Comparison of ENCODE assay signal across 8 mouse cellular contexts in genomic region chr3:127451070-127451469, GRCm38 (mm10). TPM values are rescaled to one million over a fixed set of nuclear protein-coding genes. Genes with fewer than 3 reads are reported as not detected.
DNase-seq lines count a peak whose midpoint lies in the region; ATAC-seq lines count a peak whose summit lies in the region.

No protein-coding gene starts in this region.

- no peaks in the 10 kb centered on the region for H3K36me3 ChIP-seq in forebrain, embryonic 11.5 days (ENCODE audit: control insufficient read depth, insufficient read depth, low read length)
- no peaks in the 10 kb centered on the region for H3K36me3 ChIP-seq in forebrain, embryonic 12.5 days (replicated peaks)
- H3K36me3 ChIP-seq in midbrain, embryonic 12.5 days, result no peaks in the 10 kb centered on the region
- H3K36me3 ChIP-seq in midbrain, embryonic 16.5 days (ENCODE audit: control insufficient read depth, insufficient read depth, low read length), result no peaks in the 10 kb centered on the region
- no peaks in the 10 kb centered on the region for H3K36me3 ChIP-seq in embryonic facial prominence, embryonic 11.5 days (replicated peaks; ENCODE audit: control insufficient read depth, insufficient read depth, low read depth, low read length)
- H3K36me3 ChIP-seq in splenic B cell, adult 2 months (ENCODE audit: control insufficient read depth, insufficient read depth, low read length, poor library complexity, severe bottlenecking), result no peaks in the 10 kb centered on the region

- intact Hi-C loops in left cerebral cortex, postnatal 25 days (cut with DNase I), result loop anchor here (10.0 kb wide), 1 partner anchor 314 kb away; no protein-coding TSS in a partner anchor

- WGBS in forebrain, embryonic 11.5 days, result 8% methylated on average over 3 of the region's 3 CpGs
- WGBS in forebrain, embryonic 12.5 days, result 8% methylated on average over 3 of the region's 3 CpGs
- 17% methylated on average over 3 of the region's 3 CpGs for WGBS in midbrain, embryonic 12.5 days
- WGBS in midbrain, embryonic 16.5 days, result 11% methylated on average over 3 of the region's 3 CpGs
- 11% methylated on average over 3 of the region's 3 CpGs for WGBS in embryonic facial prominence, embryonic 11.5 days

- DNase-seq in forebrain, embryonic 11.5 days (ENCODE audit: low spot score), result peak; percentile 81
- DNase-seq in adrenal gland, postnatal 14 days, result peak; percentile 62
- peak; percentile 69 for DNase-seq in embryonic facial prominence, embryonic 11.5 days (ENCODE audit: low spot score)
- peak; percentile 16 to 43 for DNase-seq in left cerebral cortex, postnatal 25 days (ENCODE audit: low spot score in 2 of 2)
- peak; percentile 11 for DNase-seq in splenic B cell, adult 2 months (ENCODE audit: low read depth, low spot score)

- H3K4me3 ChIP-seq in forebrain, embryonic 11.5 days (ENCODE audit: low read depth, low read length), result no peak overlapping the region
- no peak overlapping the region for H3K4me3 ChIP-seq in forebrain, embryonic 12.5 days (replicated peaks)
- no peak overlapping the region for H3K4me3 ChIP-seq in midbrain, embryonic 12.5 days
- no peak overlapping the region for H3K4me3 ChIP-seq in midbrain, embryonic 16.5 days (ENCODE audit: low read depth, low read length)
- H3K4me3 ChIP-seq in embryonic facial prominence, embryonic 11.5 days (ENCODE audit: low read depth, low read length), result no peak overlapping the region

- H3K27ac ChIP-seq in forebrain, embryonic 11.5 days (ENCODE audit: low read depth, low read length), result no peak overlapping the region
- no peak overlapping the region for H3K27ac ChIP-seq in forebrain, embryonic 12.5 days
- no peak overlapping the region for H3K27ac ChIP-seq in midbrain, embryonic 12.5 days (replicated peaks)
- no peak overlapping the region for H3K27ac ChIP-seq in midbrain, embryonic 16.5 days (ENCODE audit: low read length)
- no peak overlapping the region for H3K27ac ChIP-seq in embryonic facial prominence, embryonic 11.5 days (replicated peaks; ENCODE audit: low read depth, low read length)

- H3K27me3 ChIP-seq in forebrain, embryonic 11.5 days (ENCODE audit: control insufficient read depth, insufficient read depth, low read length), result no peaks in the 10 kb centered on the region
- H3K27me3 ChIP-seq in forebrain, embryonic 12.5 days, result peaks cover 8% of the 10 kb centered on the region; the same call in 1 of the 2 replicates
- H3K27me3 ChIP-seq in midbrain, embryonic 12.5 days, result peaks cover 7% of the 10 kb centered on the region; the same call in 1 of the 2 replicates
- no peaks in the 10 kb centered on the region for H3K27me3 ChIP-seq in midbrain, embryonic 16.5 days (ENCODE audit: control insufficient read depth, insufficient read depth, low read depth, low read length)
- no peaks in the 10 kb centered on the region for H3K27me3 ChIP-seq in embryonic facial prominence, embryonic 11.5 days (ENCODE audit: control insufficient read depth, insufficient read depth, low read length)
- H3K27me3 ChIP-seq in splenic B cell, adult 2 months (ENCODE audit: control insufficient read depth, insufficient read depth, low read length, poor library complexity, severe bottlenecking), result no peaks in the 10 kb centered on the region

- H3K4me2 ChIP-seq in forebrain, embryonic 11.5 days (ENCODE audit: low read depth, low read length, severe bottlenecking), result no peak overlapping the region
- H3K4me2 ChIP-seq in forebrain, embryonic 12.5 days, result no peak overlapping the region
- no peak overlapping the region for H3K4me2 ChIP-seq in midbrain, embryonic 12.5 days (replicated peaks)
- no peak overlapping the region for H3K4me2 ChIP-seq in midbrain, embryonic 16.5 days (ENCODE audit: low read length)
- H3K4me2 ChIP-seq in embryonic facial prominence, embryonic 11.5 days (ENCODE audit: low read depth, low read length), result no peak overlapping the region

- H3K9me3 ChIP-seq in forebrain, embryonic 11.5 days (ENCODE audit: control insufficient read depth, low read length), result no peaks in the 10 kb centered on the region
- no peaks in the 10 kb centered on the region for H3K9me3 ChIP-seq in forebrain, embryonic 12.5 days
- no peaks in the 10 kb centered on the region for H3K9me3 ChIP-seq in midbrain, embryonic 12.5 days
- H3K9me3 ChIP-seq in midbrain, embryonic 16.5 days (replicated peaks; ENCODE audit: control insufficient read depth, low read length, poor library complexity, severe bottlenecking), result no peaks in the 10 kb centered on the region
- H3K9me3 ChIP-seq in embryonic facial prominence, embryonic 11.5 days (replicated peaks; ENCODE audit: control insufficient read depth, low read length), result no peaks in the 10 kb centered on the region

- H3K4me1 ChIP-seq in forebrain, embryonic 11.5 days (replicated peaks; ENCODE audit: control insufficient read depth, insufficient read depth, low read length), result no peaks in the 10 kb centered on the region
- no peaks in the 10 kb centered on the region for H3K4me1 ChIP-seq in forebrain, embryonic 12.5 days
- H3K4me1 ChIP-seq in midbrain, embryonic 12.5 days, result no peaks in the 10 kb centered on the region
- H3K4me1 ChIP-seq in midbrain, embryonic 16.5 days (ENCODE audit: control insufficient read depth, insufficient read depth, low read length), result no peaks in the 10 kb centered on the region
- H3K4me1 ChIP-seq in embryonic facial prominence, embryonic 11.5 days (ENCODE audit: control insufficient read depth, insufficient read depth, low read length), result no peaks in the 10 kb centered on the region

- no peak for ATAC-seq in forebrain, embryonic 11.5 days (replicated peaks; ENCODE audit: low FRiP score)
- no peak; the same call in 1 of the 2 replicates for ATAC-seq in forebrain, embryonic 12.5 days (ENCODE audit: low FRiP score)
- ATAC-seq in midbrain, embryonic 12.5 days (ENCODE audit: low FRiP score, low read depth), result 0 out of 2 replicates have a peak, but pooled peaks have one; percentile 44
- no peak for ATAC-seq in midbrain, embryonic 16.5 days
- no peak for ATAC-seq in embryonic facial prominence, embryonic 11.5 days (replicated peaks; ENCODE audit: insufficient number of reproducible peaks, low FRiP score, low TSS enrichment, low read depth)

- no peak overlapping the region for H3K9ac ChIP-seq in forebrain, embryonic 11.5 days (ENCODE audit: low read length)
- no peak overlapping the region for H3K9ac ChIP-seq in forebrain, embryonic 12.5 days
- no peak overlapping the region for H3K9ac ChIP-seq in midbrain, embryonic 12.5 days (replicated peaks)
- H3K9ac ChIP-seq in midbrain, embryonic 16.5 days (ENCODE audit: low read depth, low read length), result no peak overlapping the region
- H3K9ac ChIP-seq in embryonic facial prominence, embryonic 11.5 days (replicated peaks; ENCODE audit: low read length), result no peak overlapping the region

RNA-seq across cellular contexts. Expression of gene Ank2, which starts 48.1 kb away (rescaled TPM):
- 76.3 and 78.8 TPM in 2 replicates for polyA plus RNA-seq in forebrain, embryonic 11.5 days (2014; fragmentation: Nextera tagmentation; extraction: Ambion mirVana)
- 118 and 121 TPM in 2 replicates for polyA plus RNA-seq in forebrain, embryonic 12.5 days (2016; fragmentation: Nextera tagmentation; extraction: Ambion mirVana)
- polyA plus RNA-seq in midbrain, embryonic 12.5 days (2016; fragmentation: Nextera tagmentation; extraction: Ambion mirVana), result 141 and 153 TPM in 2 replicates
- 189 and 211 TPM in 2 replicates for polyA plus RNA-seq in midbrain, embryonic 16.5 days (2015; fragmentation: Nextera tagmentation; extraction: Ambion mirVana)
- 65.5 and 71.9 TPM in 2 replicates for total RNA-seq in adrenal gland, postnatal 14 days (2021)
- 26.1 and 33.1 TPM in 2 replicates for polyA plus RNA-seq in embryonic facial prominence, embryonic 11.5 days (2014; fragmentation: Nextera tagmentation; extraction: Ambion mirVana)
- total RNA-seq in left cerebral cortex, postnatal 25 days (2021), result 100 to 1,000 TPM; 905 to 944 TPM

Comparison
In these comparisons a context has a peak if more than half of its experiments do, and no peak if none do; other contexts are left out.
1. DNase-seq: peak in every context shown above with its lines; median percentile 81 in forebrain, embryonic 11.5 days; 69 in embryonic facial prominence, embryonic 11.5 days; 62 in adrenal gland, postnatal 14 days; 30 in left cerebral cortex, postnatal 25 days; 11 in splenic B cell, adult 2 months.